Mouse (Mus musculus): ENCODE measurements around the gene Ism1.

The Ism1 gene

GRCm38 (mm10) chr2:139677809-139678274 is at the start of gene Ism1:
Gene Ism1 (plus strand): TSS chr2:139678178.
- peak; percentile 29 for DNase-seq

GRCm38 (mm10) chr2:139628731-139629130 is 49.2 kb upstream of the Ism1 start:
- no peak for DNase-seq

- no peak for DNase-seq
Measured at GRCm38 (mm10) chr2:139629653-139630052, 48.3 kb upstream of the Ism1 start.

- no peak for DNase-seq
Measured at GRCm38 (mm10) chr2:139634506-139634905, 43.5 kb upstream of the Ism1 start.

GRCm38 (mm10) chr2:139637861-139638260 is 40.1 kb upstream of the Ism1 start:
- DNase-seq = no peak

- DNase-seq = no peak
Measured at GRCm38 (mm10) chr2:139641757-139642385, 36.1 kb upstream of the Ism1 start.

- DNase-seq = no peak
Measured at GRCm38 (mm10) chr2:139649518-139649917, 28.5 kb upstream of the Ism1 start.

- no peak for DNase-seq
Measured at GRCm38 (mm10) chr2:139656750-139657149, 21.2 kb upstream of the Ism1 start.

GRCm38 (mm10) chr2:139671838-139672237 is 6.1 kb upstream of the Ism1 start:
- no peak for DNase-seq

- no peak for DNase-seq
Measured at GRCm38 (mm10) chr2:139672371-139672770, 5.6 kb upstream of the Ism1 start.

GRCm38 (mm10) chr2:139677065-139677762 is 764 bp upstream of the Ism1 start:
- DNase-seq = peak; percentile 84

- peak; percentile 36 for DNase-seq
Measured at GRCm38 (mm10) chr2:139678275-139679140, 530 bp downstream of the Ism1 start.

GRCm38 (mm10) chr2:139682540-139682939 is 4.6 kb downstream of the Ism1 start:
- DNase-seq = no peak

- no peak for DNase-seq
Measured at GRCm38 (mm10) chr2:139689442-139690003, 11.5 kb downstream of the Ism1 start.

GRCm38 (mm10) chr2:139693521-139693920 is 15.5 kb downstream of the Ism1 start:
- no peak for DNase-seq

- no peak for DNase-seq
Measured at GRCm38 (mm10) chr2:139694638-139695037, 16.7 kb downstream of the Ism1 start.

- DNase-seq = peak; percentile 16
Measured at GRCm38 (mm10) chr2:139696578-139696977, 18.6 kb downstream of the Ism1 start.

- no peak for DNase-seq
Measured at GRCm38 (mm10) chr2:139700609-139701008, 22.6 kb downstream of the Ism1 start.

- DNase-seq = no peak
Measured at GRCm38 (mm10) chr2:139704951-139705350, 27.0 kb downstream of the Ism1 start.

- DNase-seq = no peak
Measured at GRCm38 (mm10) chr2:139708194-139708899, 30.4 kb downstream of the Ism1 start.

- no peak for DNase-seq
Measured at GRCm38 (mm10) chr2:139711640-139712039, 33.7 kb downstream of the Ism1 start.

GRCm38 (mm10) chr2:139712046-139712445 is 34.1 kb downstream of the Ism1 start:
- no peak for DNase-seq

Data from lung, postnatal 14 days (tissue).